Mouse (Mus musculus) cortical plate, adult 2 months (tissue): ENCODE data around the gene Nphp1. TPM values are rescaled to one million over a fixed set of nuclear protein-coding genes. Genes with fewer than 3 reads are reported as not detected.

Source experiments
- H3K27ac ChIP-seq: fragments of 200-500 bp; 2 replicates; pipeline ENCODE4 v1.5.1; 2012; ENCODE audit warnings: low read length, control low read depth, inconsistent platforms; ENCODE audit not compliant: insufficient read depth
- H3K4me1 ChIP-seq: fragments of 200-500 bp; 2 replicates; pipeline ENCODE4 v1.6.1; 2011; ENCODE audit warnings: low read length; ENCODE audit not compliant: control insufficient read depth, insufficient read depth
- H3K4me3 ChIP-seq: fragments of 200-500 bp; 2 replicates; pipeline ENCODE4 v1.5.1; 2011; ENCODE audit warnings: mild to moderate bottlenecking, low read length, control low read depth; ENCODE audit not compliant: insufficient read depth
- CTCF ChIP-seq: fragments of 200-500 bp; IDR thresholded peaks from 2 replicates; pipeline ENCODE4 v1.5.1; 2011; ENCODE audit warnings: mild to moderate bottlenecking, control low read depth, low read length; ENCODE audit not compliant: insufficient read depth; ENCODE audit errors: extremely low read depth
- POLR2A ChIP-seq: fragments of 200-500 bp; IDR thresholded peaks from 2 replicates; pipeline ENCODE4 v1.6.1; 2011; ENCODE audit warnings: mild to moderate bottlenecking, low read length, control low read depth; ENCODE audit not compliant: insufficient read depth; ENCODE audit errors: extremely low read depth
- polyA plus RNA-seq: library from polyadenylated mRNA; depleted of rRNA; stranded (reverse); fragments of >200 nt; gene quantifications from 2 replicates; pipeline ENCODE4 v1.2.3, GENCODE M21; 2012

The Nphp1 gene
- polyA plus RNA-seq, 1 experiment: 19.7 TPM

DNA sequence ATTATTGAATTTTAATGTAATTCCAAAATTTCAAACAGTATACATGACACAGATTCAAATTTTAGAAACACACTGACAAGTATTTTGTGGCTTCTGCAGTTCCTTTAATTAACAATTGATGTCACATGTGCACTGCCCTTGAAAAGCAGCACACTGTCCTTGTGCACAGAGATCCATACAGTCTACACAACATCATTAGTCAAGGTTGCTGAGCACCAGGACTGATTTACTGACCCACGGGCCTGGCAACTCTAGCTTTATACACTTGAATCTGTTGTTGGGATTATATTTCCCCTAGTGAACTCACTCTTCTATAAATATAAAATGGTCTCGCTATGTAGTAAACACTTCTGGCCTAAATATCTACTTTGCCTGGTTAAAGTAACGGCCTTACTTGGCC lies 13.7 kb downstream of the Nphp1 start:
- Histone ChIP-seq H3K27ac (no peak overlapping the region), H3K4me1 (peaks cover 3% of the 10 kb centered on the region; the same call in 1 of the 2 replicates), H3K4me3 (no peak overlapping the region)
- no peak for TF ChIP-seq POLR2A
- TF ChIP-seq CTCF: no peak

DNA sequence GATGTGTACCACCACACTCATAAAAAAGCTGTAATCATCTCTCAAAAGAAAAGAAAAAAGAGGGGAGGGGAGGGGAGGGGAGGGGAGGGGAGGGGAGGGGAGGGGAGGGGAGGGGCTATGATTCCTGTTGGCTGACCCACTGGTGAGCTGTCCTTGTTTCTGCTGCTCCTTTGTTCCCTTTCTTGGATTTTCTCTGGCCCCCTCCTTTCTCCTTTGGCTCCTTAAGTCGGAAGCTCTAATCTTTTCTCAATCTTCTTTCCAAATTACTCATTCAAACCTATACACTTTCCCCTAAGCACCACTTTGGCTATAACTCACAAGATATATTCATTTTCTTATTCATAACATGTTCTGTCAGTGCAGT lies 14.1 kb downstream of the Nphp1 start:
- TF ChIP-seq POLR2A: no peak
- TF ChIP-seq CTCF: no peak
- no peak overlapping the region for H3K27ac ChIP-seq
- peaks cover 3% of the 10 kb centered on the region; the same call in 1 of the 2 replicates for H3K4me1 ChIP-seq
- H3K4me3 ChIP-seq: no peak overlapping the region

- H3K4me1 ChIP-seq: peaks cover 3% of the 10 kb centered on the region; the same call in 1 of the 2 replicates
- TF ChIP-seq POLR2A: no peak
- TF ChIP-seq CTCF: no peak
- H3K4me3 ChIP-seq: no peak overlapping the region
- H3K27ac ChIP-seq: no peak overlapping the region
These were observed 14.6 kb downstream of the Nphp1 start for GRCm38 (mm10) chr2:127773938-127774577.

GRCm38 (mm10) chr2:127761587-127761986 lies 27.1 kb downstream of the Nphp1 start:
- Histone ChIP-seq H3K27ac (no peak overlapping the region), H3K4me3 (no peak overlapping the region), H3K4me1 (peaks cover 1% of the 10 kb centered on the region)
- TF ChIP-seq POLR2A (no peak), CTCF (no peak)

DNA sequence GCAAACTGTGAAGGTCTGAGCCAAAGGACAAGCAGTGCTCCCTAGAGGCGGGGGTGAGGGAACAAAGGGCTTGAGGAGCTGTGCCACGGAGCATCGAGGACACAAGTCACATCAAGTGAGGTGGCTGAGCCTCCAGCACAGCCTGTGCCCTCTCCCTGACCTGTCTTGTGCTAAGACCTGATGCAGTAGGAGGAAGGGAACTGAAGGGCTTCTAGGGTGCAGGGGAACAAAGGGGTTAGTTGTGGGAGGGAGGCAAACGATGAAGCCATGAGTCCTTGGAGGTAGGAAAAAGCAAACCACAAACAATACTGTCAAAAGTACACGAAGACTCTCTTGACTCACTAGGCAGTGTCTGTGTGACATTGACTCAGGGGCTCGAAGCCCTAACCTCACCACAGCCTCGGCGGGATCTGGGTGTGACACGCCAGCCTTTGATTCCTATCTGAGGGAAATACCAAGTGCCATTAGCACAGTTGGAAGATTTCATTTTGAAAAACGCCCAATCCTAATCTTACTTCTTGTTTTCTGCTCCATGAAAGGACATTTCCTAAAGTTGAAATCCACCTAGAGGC lies 28.2 kb downstream of the Nphp1 start:
- peaks cover 1% of the 10 kb centered on the region for H3K4me1 ChIP-seq
- no peak overlapping the region for H3K4me3 ChIP-seq
- TF ChIP-seq CTCF (no peak), POLR2A (no peak)
- H3K27ac ChIP-seq: no peak overlapping the region

DNA sequence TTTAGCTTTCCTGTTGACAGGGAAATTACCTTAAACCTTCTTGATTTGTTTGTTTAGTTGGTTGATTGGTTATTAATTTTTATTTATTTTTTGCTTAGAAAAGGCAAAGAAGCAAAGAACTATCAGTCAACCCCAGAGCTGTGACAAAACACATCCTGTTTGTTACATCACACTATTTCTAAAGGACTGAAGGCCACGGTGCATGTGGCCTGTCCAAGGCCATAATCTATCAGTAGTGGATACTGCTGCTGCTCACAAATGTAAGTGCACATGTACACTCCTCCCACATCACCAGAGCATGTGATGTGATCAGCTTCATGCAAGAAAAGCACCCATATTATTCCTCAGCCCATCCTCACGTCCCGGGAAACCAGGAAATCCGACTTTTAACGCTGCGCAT lies 28.7 kb downstream of the Nphp1 start:
- peaks cover 1% of the 10 kb centered on the region for H3K4me1 ChIP-seq
- H3K27ac ChIP-seq: no peak overlapping the region
- no peak overlapping the region for H3K4me3 ChIP-seq
- no peak for TF ChIP-seq CTCF
- TF ChIP-seq POLR2A: no peak

DNA sequence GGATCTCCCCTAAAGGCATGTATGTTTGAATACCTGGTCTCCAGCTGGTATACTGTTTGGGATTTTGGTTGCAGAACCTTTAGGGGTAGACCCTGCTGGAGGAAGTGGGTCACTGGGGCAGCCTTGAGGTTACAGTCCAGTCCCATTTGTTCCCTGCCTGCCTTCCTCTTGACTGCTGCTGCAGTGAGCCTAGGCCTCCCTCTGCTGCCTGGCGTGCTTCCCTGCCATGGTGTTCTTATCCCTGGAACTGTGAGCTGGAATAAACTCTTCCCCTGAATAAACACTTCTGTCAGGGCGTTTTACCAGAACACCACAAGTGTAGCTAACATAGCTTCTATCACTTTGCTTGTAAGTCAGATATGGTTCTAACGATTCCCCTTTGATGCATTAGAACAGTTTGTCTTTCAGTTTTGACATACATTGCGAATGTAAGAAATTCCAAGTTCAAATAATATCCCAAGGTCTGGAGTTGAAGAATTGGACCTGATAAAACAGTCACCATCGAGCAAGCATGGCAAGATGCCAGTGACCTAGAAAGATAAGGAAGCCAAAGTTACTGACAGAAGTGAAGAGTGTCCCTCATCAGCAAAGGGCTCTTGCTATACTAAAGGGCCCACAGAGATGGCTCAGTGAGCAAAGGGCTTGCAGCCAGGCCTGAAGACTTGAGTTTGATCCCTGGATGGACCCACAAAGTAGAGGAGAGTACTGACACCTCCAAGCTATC lies 29.4 kb downstream of the Nphp1 start:
- H3K4me1 ChIP-seq: peaks cover 1% of the 10 kb centered on the region
- TF ChIP-seq CTCF (no peak), POLR2A (no peak)
- H3K4me3 ChIP-seq: no peak overlapping the region
- no peak overlapping the region for H3K27ac ChIP-seq

DNA sequence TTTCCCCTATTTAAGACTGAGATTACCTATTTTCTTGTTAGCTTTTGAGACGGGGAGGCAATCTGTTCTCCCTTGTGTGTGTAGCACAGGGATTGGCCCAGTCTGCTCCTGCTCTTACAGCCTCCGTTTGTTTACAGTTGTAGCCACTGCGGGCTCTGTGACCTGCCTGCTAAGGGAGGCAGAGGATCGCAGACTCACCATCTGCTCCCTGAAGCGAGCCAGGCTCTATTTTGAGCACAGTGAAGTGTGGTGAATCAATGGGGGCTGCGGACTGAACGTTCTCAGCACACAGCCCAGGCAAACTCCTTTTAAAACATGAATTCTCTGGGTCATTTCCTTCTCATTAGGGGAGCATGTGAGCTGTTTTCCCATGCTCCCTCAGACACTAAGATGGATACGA lies 31.5 kb downstream of the Nphp1 start:
- H3K4me1 ChIP-seq: peaks cover 1% of the 10 kb centered on the region
- TF ChIP-seq POLR2A: no peak
- H3K27ac ChIP-seq: no peak overlapping the region

DNA sequence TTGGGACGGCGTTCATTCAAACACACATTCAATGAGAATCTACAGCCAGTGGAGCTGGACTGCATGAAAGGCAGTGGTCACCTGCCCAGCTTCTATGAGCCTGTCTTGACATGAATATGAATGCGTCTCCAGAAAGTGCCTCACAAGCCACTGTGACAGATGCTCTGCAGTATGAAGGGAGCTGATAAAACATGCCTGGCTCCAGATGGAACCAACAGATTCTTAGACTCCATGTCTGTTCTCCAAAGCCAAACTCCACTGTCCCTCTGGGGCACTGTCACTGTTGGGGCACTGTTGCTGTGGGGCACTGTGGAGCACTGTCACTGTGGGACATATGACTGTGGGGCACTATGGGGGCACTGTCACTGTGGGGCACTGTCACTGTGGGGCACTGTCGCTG lies 34.6 kb downstream of the Nphp1 start:
- H3K4me1 ChIP-seq: peaks cover 1% of the 10 kb centered on the region
- H3K4me3 ChIP-seq: no peak overlapping the region
- H3K27ac ChIP-seq: no peak overlapping the region
- TF ChIP-seq POLR2A: no peak
- TF ChIP-seq CTCF: no peak

More for the DNA sequence above, 31.5 kb downstream of the Nphp1 start:
- no peak overlapping the region for H3K4me3 ChIP-seq

DNA sequence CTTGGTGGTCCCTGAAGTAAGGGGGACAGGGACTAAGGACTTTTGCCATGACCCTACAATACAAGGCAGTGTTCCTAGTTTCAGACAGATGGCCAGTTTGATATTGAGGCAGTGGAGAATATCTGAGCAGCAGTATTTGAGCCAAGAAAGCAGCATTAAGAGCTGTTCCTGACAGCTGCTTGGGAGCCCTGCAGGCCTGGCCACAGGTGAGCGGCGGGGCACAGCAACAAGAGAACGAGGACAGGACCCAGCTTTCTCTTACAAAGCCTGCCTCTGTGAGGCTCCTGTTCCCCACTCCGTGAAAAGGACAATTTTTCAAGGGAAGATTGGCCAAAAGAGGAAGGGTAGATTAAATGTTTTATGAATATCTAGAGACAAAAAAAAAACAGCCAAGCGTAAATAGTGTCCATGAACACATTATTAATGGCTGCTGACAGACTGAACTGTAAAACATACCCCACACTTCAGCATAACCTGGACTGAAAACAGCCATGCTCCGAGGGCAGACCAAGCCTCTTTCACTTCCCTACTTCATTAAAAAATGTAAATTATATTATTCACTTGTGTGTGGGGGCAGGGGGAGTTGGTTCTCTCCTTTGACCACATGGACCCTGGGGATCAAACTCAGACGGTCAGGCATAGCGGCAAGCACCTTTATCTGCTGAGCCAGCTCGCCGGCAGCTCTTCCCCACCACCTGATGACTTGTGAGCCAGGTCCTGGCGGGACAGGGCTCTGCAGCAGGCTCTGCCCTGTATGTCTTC lies 36.7 kb downstream of the Nphp1 start:
- Histone ChIP-seq H3K4me1 (no peaks in the 10 kb centered on the region), H3K27ac (no peak overlapping the region)
- no peak for TF ChIP-seq CTCF
- no peak for TF ChIP-seq POLR2A

More for the DNA sequence above, 36.7 kb downstream of the Nphp1 start:
- no peak overlapping the region for H3K4me3 ChIP-seq
